Mouse (Mus musculus) heart, embryonic 16.5 days (tissue): ENCODE data around the gene Tprkb. TPM values are rescaled to one million over a fixed set of nuclear protein-coding genes. Genes with fewer than 3 reads are reported as not detected.
"Not testable (repeated sequence)": the region's sequence is repeated elsewhere in the genome, so short reads cannot be mapped to it uniquely, and the experiment has no call there.

Experiments used
- ATAC-seq: fragments of 200-750 bp; cut with Nextera tagmentation; replicated peaks from 2 replicates; pipeline ENCODE4 v1.8.0; 2017; ENCODE audit warnings: moderate number of reproducible peaks; ENCODE audit not compliant: insufficient read depth, low FRiP score; ENCODE audit errors: extremely low read depth
- H3K27ac ChIP-seq: fragments of 300-500 bp; sonication (generic); 2 replicates; pipeline ENCODE4 v1.5.1; 2014; ENCODE audit warnings: mild to moderate bottlenecking, low read length, control low read depth, moderate library complexity
- H3K27me3 ChIP-seq: fragments of 300-500 bp; sonication (generic); 2 replicates; pipeline ENCODE4 v1.6.1; 2014; ENCODE audit warnings: low read length, mixed read lengths; ENCODE audit not compliant: control insufficient read depth, insufficient read depth
- H3K36me3 ChIP-seq: fragments of 300-500 bp; sonication (generic); 2 replicates; pipeline ENCODE4 v1.6.1; 2014; ENCODE audit not compliant: control insufficient read depth, insufficient read depth
- H3K4me1 ChIP-seq: fragments of 300-500 bp; sonication (generic); 2 replicates; pipeline ENCODE4 v1.6.1; 2014; ENCODE audit warnings: low read length, mixed read lengths; ENCODE audit not compliant: control insufficient read depth, insufficient read depth
- H3K4me2 ChIP-seq: fragments of 300-500 bp; sonication (generic); 2 replicates; pipeline ENCODE4 v1.6.1; 2014; ENCODE audit warnings: low read depth, mild to moderate bottlenecking, control low read depth, low read length
- H3K4me3 ChIP-seq: fragments of 300-500 bp; sonication (generic); 2 replicates; pipeline ENCODE4 v1.5.1; 2014; ENCODE audit warnings: mild to moderate bottlenecking, control low read depth, low read length
- H3K9ac ChIP-seq: fragments of 300-500 bp; sonication (generic); 2 replicates; pipeline ENCODE4 v1.6.1; 2014; ENCODE audit warnings: low read length, control low read depth
- H3K9me3 ChIP-seq: fragments of 300-500 bp; sonication (generic); replicated peaks from 2 replicates; pipeline ENCODE4 v1.6.1; 2016; ENCODE audit warnings: low read length; ENCODE audit not compliant: control insufficient read depth
- WGBS: fragments of 180-500 bp; shearing (Covaris S2); extraction: QIAGEN DNeasy Blood & Tissue Kit; methylation state at CpG from one replicate; pipeline ENCODE4 v1.1.7; 2014; 5-methylcytosine and 5-hydroxymethylcytosine counted together
- polyA plus RNA-seq: library from polyadenylated mRNA; unstranded; fragments of >200 nt; fragmentation: Nextera tagmentation; extraction: Ambion mirVana; gene quantifications from 2 replicates; pipeline ENCODE4 v1.2.1, GENCODE M21; 2015

The Tprkb gene
- polyA plus RNA-seq, 1 experiment from 2014 or later, result 20.8 TPM

GRCm38 (mm10) chr6:85957581-85957980, 45.9 kb downstream of the Tprkb start:
- Histone ChIP-seq H3K36me3 (peaks cover 35% of the 10 kb centered on the region), H3K4me1 (peaks cover 11% of the 10 kb centered on the region), H3K9me3 (no peaks in the 10 kb centered on the region), H3K9ac (no peak overlapping the region), H3K27ac (no peak overlapping the region), H3K4me2 (no peak overlapping the region), H3K4me3 (no peak overlapping the region), H3K27me3 (no peaks in the 10 kb centered on the region)
- no peak for ATAC-seq
- WGBS, result 80% methylated on average over 3 of the region's 3 CpGs

GRCm38 (mm10) chr6:85961101-85962091, 49.7 kb downstream of the Tprkb start, which contains the start of gene Dusp11:
Dusp11 (minus strand) TSS chr6:85961667.
- WGBS, result under 1% methylated on average over 70 of the region's 70 CpGs
- ATAC-seq, result peak; percentile 95
- peak within 1 kb of the TSS; percentile 96 for H3K9ac ChIP-seq
- no peaks in the 10 kb centered on the region for H3K27me3 ChIP-seq
- H3K36me3 ChIP-seq, result peaks cover 10% of the 10 kb centered on the region
- H3K9me3 ChIP-seq, result no peaks in the 10 kb centered on the region
- H3K4me2 ChIP-seq, result peak within 1 kb of the TSS; percentile 90
- peak within 1 kb of the TSS; percentile 98 for H3K27ac ChIP-seq
- peak within 1 kb of the TSS; percentile 94 for H3K4me3 ChIP-seq
- H3K4me1 ChIP-seq, result peaks cover 18% of the 10 kb centered on the region

GRCm38 (mm10) chr6:85966081-85966480, 54.4 kb downstream of the Tprkb start:
- not testable (repeated sequence) for H3K9ac ChIP-seq, H3K27ac ChIP-seq, H3K4me3 ChIP-seq, ATAC-seq, H3K4me1 ChIP-seq, H3K4me2 ChIP-seq, H3K27me3 ChIP-seq, H3K9me3 ChIP-seq, H3K36me3 ChIP-seq
- 26% methylated on average over 4 of the region's 6 CpGs for WGBS

- Histone ChIP-seq H3K36me3 (no peaks in the 10 kb centered on the region), H3K9me3 (no peaks in the 10 kb centered on the region), H3K4me2 (no peak overlapping the region), H3K4me1 (peaks cover 9% of the 10 kb centered on the region), H3K27ac (no peak overlapping the region), H3K9ac (no peak overlapping the region), H3K27me3 (no peaks in the 10 kb centered on the region), H3K4me3 (no peak overlapping the region)
- WGBS, result 67% methylated on average over 4 of the region's 4 CpGs
- ATAC-seq, result no peak
These were observed 55.0 kb downstream of the Tprkb start for GRCm38 (mm10) chr6:85966686-85967085.

GRCm38 (mm10) chr6:85969889-85970288, 58.2 kb downstream of the Tprkb start:
- no peak for ATAC-seq
- Histone ChIP-seq H3K27me3 (no peaks in the 10 kb centered on the region), H3K4me3 (no peak overlapping the region), H3K27ac (no peak overlapping the region), H3K36me3 (no peaks in the 10 kb centered on the region), H3K9ac (no peak overlapping the region), H3K4me1 (peaks cover 22% of the 10 kb centered on the region), H3K9me3 (no peaks in the 10 kb centered on the region), H3K4me2 (no peak overlapping the region)
- WGBS, result 21% methylated on average over 2 of the region's 2 CpGs

GRCm38 (mm10) chr6:85972699-85973098, 61.0 kb downstream of the Tprkb start:
- peak overlapping the region; percentile 66 for H3K27ac ChIP-seq
- H3K36me3 ChIP-seq, result no peaks in the 10 kb centered on the region
- H3K27me3 ChIP-seq, result peaks cover 3% of the 10 kb centered on the region; the same call in 1 of the 2 replicates
- H3K4me3 ChIP-seq, result no peak overlapping the region
- H3K4me2 ChIP-seq, result peak overlapping the region; percentile 5; the same call in 1 of the 2 replicates
- H3K4me1 ChIP-seq, result peaks cover 13% of the 10 kb centered on the region
- H3K9me3 ChIP-seq, result no peaks in the 10 kb centered on the region
- no peak for ATAC-seq
- WGBS, result 29% methylated on average over 3 of the region's 3 CpGs
- 0 out of 2 replicates have a peak overlapping the region, but pooled peaks have one; percentile 9 for H3K9ac ChIP-seq

- 79% methylated on average over 3 of the region's 3 CpGs for WGBS
- no peak overlapping the region for H3K4me2 ChIP-seq
These were observed 61.7 kb downstream of the Tprkb start for GRCm38 (mm10) chr6:85973336-85973735.

GRCm38 (mm10) chr6:85974941-85975617, 63.4 kb downstream of the Tprkb start:
- ATAC-seq, result no peak
- H3K27me3 ChIP-seq, result peaks cover 3% of the 10 kb centered on the region; the same call in 1 of the 2 replicates
- H3K9ac ChIP-seq, result no peak overlapping the region
- 52% methylated on average over 10 of the region's 10 CpGs for WGBS
- no peak overlapping the region for H3K27ac ChIP-seq
- no peak overlapping the region for H3K4me2 ChIP-seq
- no peak overlapping the region for H3K4me3 ChIP-seq
- peaks cover 13% of the 10 kb centered on the region for H3K4me1 ChIP-seq
- H3K9me3 ChIP-seq, result peaks cover 5% of the 10 kb centered on the region
- H3K36me3 ChIP-seq, result no peaks in the 10 kb centered on the region

More at GRCm38 (mm10) chr6:85973336-85973735, 61.7 kb downstream of the Tprkb start:
- peaks cover 3% of the 10 kb centered on the region; the same call in 1 of the 2 replicates for H3K27me3 ChIP-seq
- H3K4me1 ChIP-seq, result peaks cover 13% of the 10 kb centered on the region
- peaks cover under 1% of the 10 kb centered on the region; the same call in 1 of the 2 replicates for H3K9me3 ChIP-seq
- no peak overlapping the region; the same call in 1 of the 2 replicates for H3K27ac ChIP-seq
- ATAC-seq, result no peak
- H3K9ac ChIP-seq, result no peak overlapping the region
- no peak overlapping the region for H3K4me3 ChIP-seq
- H3K36me3 ChIP-seq, result no peaks in the 10 kb centered on the region
